15 mouse cellular contexts compared by ENCODE assay signal in genomic region chr3:28761225-28761789, GRCm38 (mm10).
"Had no signal": no experiment of that assay in that cellular context is flagged by ENCODE, and none has a peak within 500 bp of the region (broad histone marks: within the 10 kb centered on the region; RNA-seq: fewer than 3 reads in every experiment).

No protein-coding gene starts in this region.

- H3K4me3 ChIP-seq: left cerebral cortex, adult 2 months; limb, embryonic 10.5 days; liver, embryonic 15.5 days; megakaryocyte, embryonic 14.5 days; midbrain, embryonic 12.5 days; stomach, embryonic 15.5 days had no signal

- H3K9ac ChIP-seq: liver, embryonic 15.5 days; midbrain, embryonic 12.5 days; stomach, embryonic 15.5 days had no signal

- DNase-seq: kidney, adult 11 months; kidney, postnatal 14 days; lung, adult 2 months; lung, postnatal 4 days; right cerebral cortex, postnatal 14 days; thymus, adult 2 months; thymus, postnatal 25 days had no signal

- H3K27me3 ChIP-seq: liver, embryonic 15.5 days; midbrain, embryonic 12.5 days; stomach, embryonic 15.5 days had no signal

- ATAC-seq: lung, postnatal 0 days had no signal

- H3K4me1 ChIP-seq: limb, embryonic 10.5 days; liver, embryonic 15.5 days; megakaryocyte, embryonic 14.5 days; midbrain, embryonic 12.5 days; stomach, embryonic 15.5 days had no signal

- H3K36me3 ChIP-seq: limb, embryonic 10.5 days; liver, embryonic 15.5 days; midbrain, embryonic 12.5 days; stomach, embryonic 15.5 days had no signal

- H3K4me2 ChIP-seq: liver, embryonic 11.5 days; liver, embryonic 15.5 days; midbrain, embryonic 12.5 days; stomach, embryonic 15.5 days had no signal

- H3K27ac ChIP-seq: left cerebral cortex, adult 2 months; limb, embryonic 10.5 days; liver, embryonic 15.5 days; midbrain, embryonic 12.5 days; stomach, embryonic 15.5 days had no signal

- H3K9me3 ChIP-seq: limb, embryonic 10.5 days; liver, embryonic 15.5 days; megakaryocyte, embryonic 14.5 days; midbrain, embryonic 12.5 days; stomach, embryonic 15.5 days had no signal
